Mouse (Mus musculus) cerebellum, adult 11-12 months (tissue): ENCODE data around the gene Sfxn1.

ENCODE experiments used
- DNase-seq: peaks from one replicate; pipeline ENCODE4 v3.0.0; 2022

The Sfxn1 gene

GRCm38 (mm10) chr13:54143788-54144187, 72.1 kb downstream of the Sfxn1 start:
- no peak for DNase-seq

- no peak for DNase-seq
Observed at GRCm38 (mm10) chr13:54144624-54145023, 73.0 kb downstream of the Sfxn1 start.

- DNase-seq = no peak
Observed at GRCm38 (mm10) chr13:54147328-54147727, 75.7 kb downstream of the Sfxn1 start.

GRCm38 (mm10) chr13:54152421-54152820, 80.8 kb downstream of the Sfxn1 start:
- no peak for DNase-seq

GRCm38 (mm10) chr13:54152911-54153310, 81.2 kb downstream of the Sfxn1 start:
- no peak for DNase-seq

GRCm38 (mm10) chr13:54153672-54154218, 82.1 kb downstream of the Sfxn1 start:
- no peak for DNase-seq

GRCm38 (mm10) chr13:54155822-54156221, 84.2 kb downstream of the Sfxn1 start:
- DNase-seq = no peak
